Mouse (Mus musculus) activated CD4-positive, CD25-positive, alpha-beta regulatory T cell, adult 4 months (primary cell): Measurements from ENCODE around the gene Nfkbie. TPM values are rescaled to one million over a fixed set of nuclear protein-coding genes. Genes with fewer than 3 reads are reported as not detected.
A peak's percentile ranks its signal among the peaks of the same experiment; 100 is the strongest.

Source experiments
- ATAC-seq: one replicate; pipeline ENCODE4 v1.8.0; 2017
- polyA plus RNA-seq, 2 experiments: library from polyadenylated mRNA; unstranded; fragments of 100-300 nt; shearing (Covaris generic); gene quantifications; one replicate each; pipeline ENCODE4 v1.2.1; 2017

Gene Nfkbie
- 10 to 100 TPM; 28.3 to 50.2 TPM for polyA plus RNA-seq

DNA sequence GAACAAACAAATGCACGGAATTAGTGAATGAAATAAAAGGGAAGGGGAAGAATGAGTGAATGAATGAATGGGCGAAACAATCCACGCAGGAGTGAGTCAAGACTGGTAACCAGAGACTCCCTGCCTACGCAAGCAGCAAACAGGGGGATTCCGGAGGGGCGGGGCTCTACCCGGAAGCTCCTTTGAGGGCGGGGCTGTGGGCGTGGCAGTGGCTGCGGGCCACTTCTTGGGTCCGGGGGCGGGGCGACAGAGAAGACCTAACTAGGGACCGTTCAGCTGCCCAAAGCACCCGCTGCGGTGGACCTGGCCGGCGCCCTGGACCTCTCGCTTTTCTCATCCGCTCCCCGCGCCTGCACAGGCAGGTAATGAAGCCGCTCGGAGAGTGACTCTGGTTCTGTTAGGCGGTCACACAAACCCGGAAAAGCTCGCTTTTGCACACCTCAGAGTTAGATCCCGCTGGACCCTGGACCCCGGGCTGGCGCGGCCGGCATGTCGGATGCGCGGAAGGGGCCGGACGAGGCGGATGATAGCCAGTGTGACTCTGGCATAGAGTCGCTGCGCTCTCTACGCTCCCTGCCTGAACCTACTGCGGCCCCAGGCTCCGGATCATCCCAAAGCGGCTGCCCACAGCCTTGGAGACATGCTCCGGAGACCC, at the start of gene Nfkbie:
Gene Nfkbie, plus strand, starts transcription at position 252 of the 655 bp plus-strand sequence.
- peak; percentile 48 for ATAC-seq

DNA sequence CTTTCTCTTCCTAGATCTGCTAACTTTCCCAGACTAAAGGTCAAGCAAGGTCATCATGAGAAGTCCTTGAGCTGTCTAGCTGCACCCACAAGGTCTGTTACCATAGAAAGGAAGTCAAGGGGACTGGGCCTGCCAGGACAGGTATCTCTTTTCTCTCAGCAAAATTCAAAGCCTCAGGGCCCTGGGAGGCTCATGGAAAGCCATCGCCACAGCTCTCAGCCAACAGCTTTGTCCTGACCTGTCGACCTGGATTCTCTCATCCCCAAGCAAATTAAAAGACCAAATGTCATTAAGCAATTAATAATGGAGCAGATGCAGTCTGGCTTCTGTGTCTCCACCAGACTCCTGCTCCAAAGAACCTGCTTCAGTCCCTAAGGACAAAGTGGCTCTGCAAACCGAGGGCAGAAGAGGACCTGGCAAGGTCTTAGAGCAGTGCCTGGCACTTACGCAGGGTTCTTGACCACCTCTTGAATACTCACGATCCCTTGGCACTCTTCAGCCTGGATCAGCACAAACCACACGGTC, 49.5 kb upstream of the Nfkbie start:
- no peak for ATAC-seq

GRCm38 (mm10) chr17:45506700-45507189, 48.8 kb upstream of the Nfkbie start, which contains the start of gene Aars2:
Gene Aars2 (plus strand): TSS chr17:45506841.
- peak; percentile 93 for ATAC-seq

- no peak for ATAC-seq
Observed at GRCm38 (mm10) chr17:45510871-45511270, 44.6 kb upstream of the Nfkbie start.

GRCm38 (mm10) chr17:45511757-45512156, 43.7 kb upstream of the Nfkbie start:
- ATAC-seq = no peak

GRCm38 (mm10) chr17:45515204-45515726, 40.2 kb upstream of the Nfkbie start:
- ATAC-seq = no peak

DNA sequence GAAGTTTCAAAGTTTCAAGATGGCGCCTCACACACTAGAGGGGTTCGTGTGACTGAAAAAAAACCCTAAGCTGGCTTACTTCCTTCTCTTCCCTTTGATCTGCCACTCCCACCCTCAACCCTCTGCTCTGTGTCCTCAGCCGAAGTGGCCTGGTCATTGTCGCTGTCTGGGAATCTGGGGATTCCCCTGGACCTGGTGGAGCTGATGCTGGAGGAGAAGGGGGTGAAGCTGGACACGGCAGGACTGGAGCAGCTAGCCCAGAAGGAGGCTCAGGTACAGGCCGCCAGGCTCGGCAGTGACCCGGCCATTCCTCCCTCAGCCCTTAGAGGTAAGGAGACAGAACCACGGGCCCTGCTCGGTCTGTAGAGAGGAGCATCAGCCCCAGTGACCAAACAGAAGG, 39.7 kb upstream of the Nfkbie start:
- ATAC-seq = no peak

- ATAC-seq = peak; percentile 65
Observed at GRCm38 (mm10) chr17:45516488-45516887, 39.0 kb upstream of the Nfkbie start.

GRCm38 (mm10) chr17:45517135-45517534, 38.4 kb upstream of the Nfkbie start:
- no peak for ATAC-seq

GRCm38 (mm10) chr17:45517549-45518215, 37.8 kb upstream of the Nfkbie start:
- no peak for ATAC-seq

DNA sequence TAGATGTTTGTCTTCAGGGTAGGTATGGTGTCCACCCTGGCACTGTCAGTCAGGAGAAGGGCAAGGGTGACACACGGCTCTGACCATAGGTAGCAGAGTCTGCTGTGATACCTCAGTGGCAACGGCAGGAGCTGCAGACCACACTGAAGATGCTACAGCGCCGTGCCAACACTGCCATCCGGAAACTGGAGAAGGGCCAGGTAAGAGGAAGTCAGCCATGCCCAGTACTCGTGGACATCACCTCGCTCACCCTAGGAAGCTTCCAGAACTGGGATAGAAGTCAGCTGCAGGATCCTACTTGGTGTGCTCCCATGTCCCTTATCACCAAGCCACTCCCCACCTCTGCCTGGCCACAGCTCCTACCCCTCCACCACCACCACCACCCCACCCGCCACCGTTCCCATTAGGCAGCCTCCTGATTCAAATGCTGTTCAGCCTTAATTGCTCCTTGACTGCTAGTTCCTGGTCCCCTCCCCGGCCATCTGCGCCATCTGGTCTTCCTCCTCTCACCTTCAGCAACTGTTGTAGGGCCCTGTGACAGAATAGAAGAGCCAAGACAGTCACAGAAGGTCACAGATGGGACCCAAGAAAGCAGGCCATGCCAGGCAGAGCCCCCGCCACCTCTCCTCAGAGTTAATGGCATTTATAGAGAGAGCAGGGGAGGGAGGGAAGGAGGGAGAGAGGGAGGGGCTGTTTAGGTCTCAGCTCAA, 36.6 kb upstream of the Nfkbie start:
- no peak for ATAC-seq

GRCm38 (mm10) chr17:45520136-45520535, 35.4 kb upstream of the Nfkbie start:
- no peak for ATAC-seq

DNA sequence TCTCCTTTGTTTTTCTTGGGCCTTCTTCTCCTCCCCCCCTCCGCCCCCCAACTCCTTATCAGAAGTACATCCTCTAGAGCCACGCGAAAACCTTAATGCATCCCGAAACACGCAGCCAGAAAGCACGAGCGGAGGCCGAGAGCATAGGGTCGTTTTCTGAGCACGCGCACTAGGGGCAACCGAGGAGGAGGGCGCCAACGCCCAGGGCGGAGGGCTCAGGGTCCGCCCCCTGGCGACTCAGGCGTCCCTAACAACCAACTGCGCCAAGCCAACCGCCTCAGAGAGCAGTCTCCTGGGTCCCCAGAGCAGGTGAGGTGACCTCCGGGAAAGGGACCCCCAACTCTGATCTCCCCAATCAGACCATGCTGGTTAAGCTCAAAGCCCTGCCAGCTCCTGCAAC, 32.2 kb upstream of the Nfkbie start, which contains the start of gene Tcte1:
Gene Tcte1, plus strand, starts transcription at position 172 of the 400 bp plus-strand sequence.
- no peak for ATAC-seq

DNA sequence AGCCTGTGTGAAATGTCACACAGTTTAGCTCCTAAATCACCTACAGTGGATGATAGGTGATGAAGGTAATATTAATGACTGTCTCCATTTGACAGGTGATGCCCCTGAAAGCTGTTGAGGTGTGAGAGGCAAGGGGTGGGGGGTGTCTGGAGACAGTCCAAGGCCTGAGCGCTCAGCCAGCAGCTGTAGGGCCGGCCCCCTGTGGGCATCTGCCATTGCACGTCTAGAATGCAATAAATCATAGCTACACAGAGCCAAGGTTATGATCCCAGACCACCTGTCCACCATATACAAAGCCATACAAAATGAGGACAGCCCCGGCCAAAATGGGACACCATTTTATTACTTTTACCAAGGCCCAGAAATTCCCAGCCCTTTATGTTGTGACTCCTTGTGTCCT, 30.5 kb upstream of the Nfkbie start:
- ATAC-seq = no peak

GRCm38 (mm10) chr17:45526571-45526970, 28.9 kb upstream of the Nfkbie start:
- ATAC-seq = no peak

DNA sequence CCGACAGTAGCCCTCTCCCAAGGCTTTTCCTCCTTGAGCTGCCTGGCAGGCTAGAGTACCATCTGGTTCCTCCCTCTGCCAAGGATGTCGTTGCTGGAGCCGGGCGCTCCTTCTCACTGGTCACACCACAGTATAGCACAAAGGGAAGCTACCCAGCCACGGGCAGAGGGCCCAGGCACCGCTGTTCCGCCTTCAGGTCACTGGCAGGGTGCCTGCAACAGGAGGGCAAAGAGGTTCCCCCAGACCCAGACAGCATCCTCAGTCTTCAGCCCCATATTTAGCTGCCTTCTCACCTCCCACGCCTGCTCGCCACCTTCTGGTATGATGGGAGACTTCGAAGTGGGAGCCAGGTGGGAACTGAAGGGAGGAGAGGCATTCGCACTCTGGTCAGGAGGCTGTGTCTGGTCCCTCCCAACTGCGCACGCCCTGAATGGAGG, 25.1 kb upstream of the Nfkbie start:
- no peak for ATAC-seq

GRCm38 (mm10) chr17:45532896-45533295, 22.6 kb upstream of the Nfkbie start:
- no peak for ATAC-seq

DNA sequence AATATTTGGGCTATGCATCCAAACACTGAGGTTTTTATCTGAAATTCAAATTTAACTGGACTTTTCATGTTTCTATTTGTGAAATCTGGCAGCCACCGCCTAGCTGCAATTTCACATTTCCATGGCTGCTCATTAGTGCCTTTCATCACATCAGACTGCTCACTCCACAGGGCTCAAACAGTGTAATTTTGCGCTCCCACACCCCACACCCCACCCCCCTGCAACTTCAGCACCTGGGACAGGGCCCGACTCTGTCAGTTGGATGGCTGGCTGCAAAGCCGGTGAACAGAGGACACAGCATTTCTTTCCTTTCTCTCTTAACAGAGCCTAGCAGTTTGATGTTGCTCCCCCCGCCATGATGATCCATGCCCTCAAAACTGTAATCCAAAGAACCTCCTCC, 19.2 kb upstream of the Nfkbie start:
- ATAC-seq = no peak

- ATAC-seq = no peak
Observed at GRCm38 (mm10) chr17:45538394-45538793, 17.1 kb upstream of the Nfkbie start.

- no peak for ATAC-seq
Observed at GRCm38 (mm10) chr17:45539664-45540063, 15.8 kb upstream of the Nfkbie start.

GRCm38 (mm10) chr17:45542129-45542528, 13.4 kb upstream of the Nfkbie start:
- ATAC-seq = no peak

GRCm38 (mm10) chr17:45542705-45543104, 12.8 kb upstream of the Nfkbie start:
- ATAC-seq = no peak

GRCm38 (mm10) chr17:45543115-45543514, 12.4 kb upstream of the Nfkbie start:
- no peak for ATAC-seq
